Mouse (Mus musculus) layer of hippocampus, adult 9-11 months (tissue): ENCODE results near the gene Xntrpc.
"Not testable (repeated sequence)": the region's sequence is repeated elsewhere in the genome, so short reads cannot be mapped to it uniquely, and the experiment has no call there.

Experiments
- DNase-seq: peaks from one replicate; pipeline ENCODE4 v3.0.0; 2022

The Xntrpc gene

GRCm38 (mm10) chr7:102065046-102065891 is at the start of gene Xntrpc, which contains the start of the genes Rnf121 and Xndc1:
Gene Xntrpc (plus strand): TSS chr7:102065713.
Gene Rnf121 (minus strand): TSS chr7:102065469.
Gene Xndc1 (plus strand): TSS chr7:102065511.
- peak; percentile 94 for DNase-seq

DNA sequence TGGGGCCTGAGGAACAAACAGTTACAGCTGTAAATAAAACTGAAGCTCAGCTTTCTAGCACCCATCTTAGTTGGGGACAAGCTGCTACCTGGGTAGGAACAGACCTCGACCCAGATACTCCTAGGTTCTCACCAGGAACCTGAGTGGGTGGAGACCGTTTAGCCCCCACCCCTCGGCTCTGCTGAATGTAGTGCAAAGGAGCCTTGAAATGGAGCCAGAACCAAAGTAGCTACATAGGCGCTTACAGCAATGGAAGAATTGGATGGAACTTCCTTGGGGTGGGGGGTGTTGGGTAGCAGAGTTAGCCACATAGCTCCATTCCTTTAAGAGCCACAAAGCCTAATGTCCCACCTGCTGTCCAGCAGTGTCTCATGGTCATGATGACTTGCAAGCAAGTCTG is 48.6 kb upstream of the Xntrpc start:
- no peak for DNase-seq

DNA sequence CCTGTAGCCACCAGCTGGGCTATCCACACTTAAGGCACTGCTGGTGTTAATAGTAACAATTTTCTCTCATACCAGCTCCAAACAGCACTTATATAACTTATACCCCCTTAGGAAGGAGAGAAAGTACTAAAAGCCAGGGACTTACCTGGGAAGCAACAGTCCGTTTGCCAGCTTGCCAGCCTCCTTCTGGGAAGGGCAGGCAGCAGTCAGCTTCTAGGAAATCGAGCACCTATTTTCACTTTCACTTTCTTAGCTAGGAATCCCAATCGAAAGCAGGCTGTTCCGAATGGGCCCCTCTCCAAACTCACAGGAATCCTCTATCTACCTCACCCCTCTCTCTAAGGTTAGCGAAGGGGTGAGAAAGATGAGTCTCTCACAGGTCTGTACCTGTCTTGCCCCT is 48.1 kb upstream of the Xntrpc start:
- DNase-seq = no peak

GRCm38 (mm10) chr7:102018034-102018433 is 47.5 kb upstream of the Xntrpc start:
- DNase-seq = no peak

DNA sequence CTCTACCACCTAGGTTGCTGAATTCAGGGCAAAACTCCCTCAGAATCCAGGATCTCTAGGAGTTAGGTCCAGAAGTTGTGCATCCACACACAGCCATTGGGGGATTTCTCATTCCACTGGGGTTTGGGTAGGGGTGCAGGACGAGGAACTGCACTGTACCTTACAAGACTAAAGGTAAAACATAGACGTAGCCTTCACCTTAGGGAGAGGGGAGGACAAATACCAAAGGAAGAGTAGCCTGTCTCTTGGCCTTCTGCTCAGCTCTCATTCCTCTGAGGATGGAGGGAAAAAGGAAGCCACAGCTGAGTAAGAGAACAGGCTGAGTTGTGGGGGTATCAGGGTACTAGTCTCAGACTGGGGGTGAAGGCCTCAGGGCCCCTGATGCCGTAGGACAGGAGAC is 46.9 kb upstream of the Xntrpc start, which contains the start of gene Il18bp:
Gene Il18bp, minus strand, starts transcription at position 101 of the 400 bp plus-strand sequence.
- DNase-seq = no peak

- no peak for DNase-seq
Measured at GRCm38 (mm10) chr7:102019362-102019761, 46.2 kb upstream of the Xntrpc start.

GRCm38 (mm10) chr7:102020934-102021333 is 44.6 kb upstream of the Xntrpc start:
- not testable (repeated sequence) for DNase-seq

DNA sequence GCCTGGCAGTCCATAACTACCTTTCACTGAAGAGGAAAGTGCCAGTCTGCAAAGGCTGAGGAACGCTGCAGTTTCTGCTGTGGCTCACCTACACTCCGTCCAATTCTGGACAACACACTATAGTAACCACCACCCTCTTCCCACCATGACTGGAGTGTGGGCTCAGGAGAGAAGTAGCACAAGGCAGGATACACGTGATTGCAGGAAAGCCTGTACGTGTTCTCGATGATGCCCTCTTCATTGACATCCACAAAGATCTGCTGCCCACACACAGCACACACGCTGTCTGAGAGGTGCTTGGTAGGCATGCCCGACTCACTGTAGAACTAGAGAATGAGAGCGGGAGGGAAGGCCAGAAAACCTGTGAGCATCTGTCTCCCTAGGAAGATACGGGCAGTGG is 41.7 kb upstream of the Xntrpc start:
- no peak for DNase-seq

DNA sequence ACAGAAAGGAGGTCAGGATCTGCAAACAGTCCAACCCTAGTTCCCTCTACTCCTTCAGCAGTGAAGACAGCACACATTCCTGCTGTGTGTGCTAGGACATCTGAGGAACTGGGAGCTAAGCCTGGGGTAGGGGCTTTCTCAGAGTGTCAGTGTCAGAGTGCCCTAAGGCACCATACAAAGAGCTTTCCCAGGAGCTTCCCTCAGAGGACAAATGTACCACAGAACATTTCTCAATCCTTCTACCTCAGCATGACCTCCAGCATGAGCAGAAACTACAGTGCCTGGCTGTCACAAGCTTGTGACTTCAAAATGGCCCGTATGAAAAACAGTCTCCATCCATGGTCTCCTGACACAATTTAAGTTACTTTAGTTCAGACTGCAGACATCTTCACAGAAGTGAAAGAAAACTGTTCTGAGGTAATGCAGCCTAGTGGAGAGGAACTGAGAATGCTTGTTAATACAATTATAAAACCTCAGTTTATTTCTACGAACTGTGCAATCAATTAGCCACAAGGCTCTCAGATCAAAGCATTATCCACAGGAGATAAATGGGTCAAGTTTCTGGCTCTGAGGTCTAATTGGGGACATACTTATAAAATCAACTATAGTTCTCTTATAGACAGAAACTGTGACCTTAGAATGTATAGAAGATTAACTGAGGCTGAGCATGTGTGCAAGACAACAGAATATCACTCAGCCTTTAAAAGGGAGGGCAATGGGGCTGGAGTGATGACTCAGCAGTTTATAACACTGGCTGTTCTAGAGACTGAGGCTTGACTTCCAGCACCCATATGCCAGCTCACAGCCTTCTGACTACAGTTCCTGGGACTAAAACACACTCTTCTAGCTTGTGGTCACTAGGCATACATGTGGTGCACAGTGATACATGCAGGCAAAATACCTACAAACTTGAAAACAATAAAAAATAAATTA is 40.1 kb upstream of the Xntrpc start:
- DNase-seq = no peak

GRCm38 (mm10) chr7:102034904-102035303 is 30.6 kb upstream of the Xntrpc start:
- DNase-seq = no peak

DNA sequence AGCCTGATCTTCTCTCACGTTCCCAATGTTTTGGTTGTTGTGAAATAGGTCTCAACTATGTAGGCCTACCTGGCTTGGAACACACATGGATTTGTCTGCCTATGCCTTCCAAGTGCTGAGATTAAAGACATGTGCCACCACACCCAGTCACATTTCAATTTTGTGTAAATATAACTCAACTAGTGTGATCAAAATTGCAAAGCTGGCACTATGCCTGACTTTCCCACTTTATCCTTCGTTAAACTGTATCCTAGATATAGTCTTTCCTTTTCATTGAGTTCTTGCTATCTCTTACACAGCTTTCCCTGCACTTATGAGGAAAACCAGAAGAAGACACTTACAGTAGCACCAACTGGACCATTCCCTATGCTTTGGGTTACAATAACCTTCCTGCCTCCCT is 30.0 kb upstream of the Xntrpc start:
- no peak for DNase-seq

DNA sequence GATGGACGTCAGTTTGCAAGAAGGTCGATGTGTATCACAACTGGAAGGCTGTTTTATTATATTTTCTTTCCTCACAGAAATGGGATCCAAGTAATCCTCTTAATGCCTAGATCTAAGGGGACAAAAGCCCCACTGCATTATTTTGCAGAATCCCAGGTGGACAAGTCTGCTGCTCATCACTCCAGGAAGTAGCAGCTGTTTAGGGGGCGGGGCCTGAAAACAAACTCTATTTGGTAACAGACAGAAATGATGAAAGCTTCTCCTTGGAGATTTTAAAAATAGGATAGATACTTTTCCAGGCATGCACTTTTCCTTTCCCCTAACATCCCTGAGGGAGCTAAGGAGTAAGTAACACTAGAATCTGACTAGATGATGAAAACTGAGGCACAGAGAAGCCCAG is 28.2 kb upstream of the Xntrpc start:
- DNase-seq = no peak

- DNase-seq = no peak
Measured at GRCm38 (mm10) chr7:102042314-102042713, 23.2 kb upstream of the Xntrpc start.

DNA sequence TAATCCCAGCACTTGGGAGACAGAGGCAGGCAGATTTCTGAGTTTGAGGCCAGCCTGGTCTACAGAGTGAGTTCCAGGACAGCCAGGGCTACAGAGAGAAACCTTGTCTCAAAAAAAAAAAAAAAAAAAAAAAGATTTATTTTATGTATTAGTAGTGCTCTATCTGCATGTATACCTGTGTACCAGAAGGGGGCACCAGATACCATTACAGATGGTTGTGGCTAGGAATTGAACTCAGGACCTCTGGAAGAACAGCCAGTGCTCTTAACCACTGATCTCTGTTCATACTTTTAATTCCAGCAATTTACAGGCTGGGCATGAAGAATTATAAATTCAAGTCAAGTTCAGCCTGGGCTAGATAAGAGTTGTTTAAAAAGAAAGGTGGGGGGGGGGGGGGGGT is 17.0 kb upstream of the Xntrpc start:
- DNase-seq = not testable (repeated sequence)

DNA sequence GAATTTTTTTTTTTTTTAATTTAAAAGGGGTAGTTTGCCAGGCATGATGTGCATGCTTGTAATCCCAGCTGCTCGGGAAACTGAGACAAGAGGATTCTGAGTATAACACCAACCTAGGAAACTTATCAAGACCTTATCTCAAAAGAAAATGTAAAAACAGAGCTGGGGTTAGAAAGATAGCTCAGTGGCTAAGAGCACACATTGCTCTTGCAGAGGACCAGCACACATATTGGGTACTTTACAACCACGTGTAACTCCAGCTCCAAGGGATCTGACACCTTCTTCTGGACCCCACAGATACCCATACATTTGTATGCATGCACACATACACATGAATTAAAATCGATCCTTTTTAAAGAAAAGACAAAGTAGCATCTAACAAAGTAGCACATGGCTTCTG is 4.2 kb upstream of the Xntrpc start:
- no peak for DNase-seq

DNA sequence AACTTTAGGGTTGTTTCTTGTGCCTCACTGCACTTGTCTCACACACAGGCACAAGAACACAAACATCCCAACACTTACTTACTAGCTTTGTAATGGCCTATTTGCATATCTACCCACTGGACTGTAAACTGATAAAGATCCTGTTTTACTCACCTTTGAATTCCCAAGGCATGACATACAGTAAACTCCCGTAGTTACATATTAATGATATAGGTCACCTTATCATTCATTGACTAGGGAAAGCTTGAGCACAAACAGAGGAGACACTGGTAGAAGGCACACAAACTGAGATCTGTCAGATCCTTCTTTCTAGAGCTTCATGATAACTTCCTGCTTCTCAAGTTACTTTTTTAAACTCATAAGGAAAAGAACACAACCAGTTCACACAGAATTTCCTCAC is 3.3 kb upstream of the Xntrpc start:
- DNase-seq = no peak

DNA sequence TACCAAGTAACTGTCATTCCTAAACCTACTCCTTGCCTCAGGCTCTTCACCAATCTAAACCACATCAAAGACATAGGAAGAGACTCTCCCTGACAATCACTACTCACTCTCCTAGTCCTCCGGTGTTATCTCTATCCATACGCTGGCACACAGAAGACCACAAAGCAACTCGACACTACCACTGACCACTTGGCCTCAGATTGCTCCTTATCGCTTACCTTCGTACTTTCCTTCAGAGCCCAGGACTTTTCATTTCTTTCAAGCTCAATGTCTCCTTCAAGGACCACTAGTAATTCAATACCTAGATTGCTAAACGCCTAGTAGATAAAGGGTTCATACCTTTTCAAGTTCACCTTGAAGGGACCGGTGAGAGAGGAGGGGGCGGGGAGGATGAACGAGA is 1.6 kb upstream of the Xntrpc start:
- DNase-seq = no peak

DNA sequence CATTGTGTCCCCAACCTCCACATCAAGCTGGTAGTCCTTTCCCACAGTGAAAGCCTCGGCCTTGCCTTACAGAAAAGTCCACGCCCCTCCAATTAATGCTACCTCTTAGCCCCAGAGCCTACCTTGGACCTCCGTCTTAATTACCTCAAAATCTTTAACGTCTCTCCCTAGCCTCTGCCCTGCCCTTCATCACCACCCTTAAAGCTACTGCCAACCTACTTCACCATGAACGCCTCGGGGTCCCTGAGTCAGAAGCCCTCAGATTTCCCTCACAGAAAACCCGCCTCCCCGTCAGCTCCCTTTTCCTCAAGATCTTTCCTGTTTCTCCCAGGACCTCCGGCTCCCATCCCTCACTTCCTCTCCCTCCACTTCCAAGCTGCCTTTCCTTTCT is 863 bp upstream of the Xntrpc start:
- DNase-seq = no peak

DNA sequence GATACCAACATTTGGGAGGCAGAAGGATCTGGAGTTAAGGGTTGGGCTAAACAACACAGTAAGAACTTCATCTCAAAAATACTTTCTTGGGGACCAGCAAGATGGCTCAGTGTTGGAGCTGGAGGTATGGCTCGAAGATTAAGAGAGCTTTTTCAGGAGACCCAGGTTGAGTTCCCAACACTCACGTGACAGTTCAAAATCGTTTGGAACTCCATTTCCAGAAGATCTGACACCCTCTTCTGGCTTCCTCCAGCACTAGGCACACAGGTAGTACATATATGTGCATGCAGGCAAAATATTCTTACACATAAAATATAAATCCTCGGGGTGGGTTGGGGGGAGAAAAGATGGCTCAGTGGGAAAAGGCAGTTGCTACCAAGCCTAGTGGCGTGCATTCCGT is 850 bp downstream of the Xntrpc start:
- DNase-seq = no peak

GRCm38 (mm10) chr7:102076714-102077296 is 11.3 kb downstream of the Xntrpc start:
- no peak for DNase-seq

DNA sequence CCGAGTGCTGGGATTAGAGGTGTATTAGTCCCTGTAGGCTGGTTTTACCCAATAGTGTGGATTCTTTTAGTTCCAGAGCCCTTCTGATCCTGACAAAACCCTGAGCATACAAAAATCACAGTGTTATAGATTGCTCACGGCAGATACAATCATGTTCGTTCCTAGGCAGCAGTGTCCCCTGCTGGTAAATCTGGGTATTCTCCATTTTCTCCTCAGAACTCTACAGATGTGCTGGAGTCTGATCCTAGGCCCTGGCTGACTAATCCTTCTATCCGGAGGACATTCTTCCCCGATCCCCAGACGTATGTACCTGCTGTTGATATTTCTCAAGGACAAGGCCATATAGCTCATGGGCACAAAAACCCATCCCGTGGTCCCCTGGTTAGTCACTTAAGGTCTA is 13.0 kb downstream of the Xntrpc start:
- peak; percentile 27 for DNase-seq

DNA sequence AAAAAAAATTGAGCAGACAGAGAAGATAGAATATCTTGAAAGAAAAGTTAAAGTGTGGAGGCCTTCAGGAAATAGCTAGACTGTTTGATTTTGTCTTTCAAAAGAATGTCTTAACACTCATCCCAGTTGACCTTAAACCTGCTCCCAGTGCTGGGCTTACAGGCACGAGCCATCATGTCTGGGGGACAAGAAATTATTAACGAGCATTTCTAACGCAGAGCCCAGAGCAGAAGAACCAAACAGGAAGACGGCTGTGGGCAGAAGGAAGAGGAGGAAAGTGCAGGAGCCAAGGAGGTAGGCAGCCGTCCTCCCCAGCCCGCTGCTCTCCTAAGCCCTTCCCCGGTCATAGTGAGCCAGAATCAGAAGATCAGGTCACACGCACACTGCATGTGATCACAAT is 14.8 kb downstream of the Xntrpc start:
- DNase-seq = no peak

DNA sequence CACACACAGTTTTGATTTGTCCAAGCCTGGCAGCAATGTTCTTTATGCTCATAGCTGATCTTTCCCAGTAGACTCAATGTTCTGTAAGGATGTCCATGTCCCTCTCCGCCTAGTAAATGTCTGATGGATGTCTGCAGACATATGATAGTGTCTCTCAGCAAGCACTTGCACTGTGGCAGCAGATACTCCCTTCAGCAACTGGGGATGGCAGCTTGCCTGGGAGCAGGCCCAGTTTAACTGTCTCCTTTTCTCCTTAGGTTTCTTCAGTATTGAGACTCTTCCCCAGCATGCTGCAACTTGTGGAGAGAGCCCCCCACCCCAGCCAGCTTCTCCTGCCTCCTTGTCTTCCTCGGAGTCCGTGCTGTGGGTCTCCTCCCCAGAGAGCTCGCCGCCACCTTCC is 16.3 kb downstream of the Xntrpc start:
- no peak for DNase-seq
